ENCODE assay signal across 7 mouse cellular contexts in genomic region chr6:142878744-142879701, GRCm38 (mm10).
DNase-seq lines count a peak whose midpoint lies in the region; ATAC-seq and TF ChIP-seq lines count a peak whose summit lies in the region.

No protein-coding gene starts in this region.

- H3K9ac ChIP-seq in heart, embryonic 16.5 days (ENCODE audit: low read length): peak overlapping the region; percentile 42; the same call in 1 of the 2 replicates
- H3K9ac ChIP-seq in midbrain, postnatal 0 days (replicated peaks; ENCODE audit: low read length, poor library complexity, severe bottlenecking): no peak overlapping the region

- peak overlapping the region; percentile 23; the same call in 1 of the 2 replicates for H3K4me3 ChIP-seq in heart, embryonic 16.5 days (ENCODE audit: low read length)
- no peak overlapping the region for H3K4me3 ChIP-seq in midbrain, postnatal 0 days (ENCODE audit: low read depth, low read length)

- H3K4me1 ChIP-seq in heart, embryonic 16.5 days (ENCODE audit: control insufficient read depth, insufficient read depth, low read length): peaks cover 19% of the 10 kb centered on the region
- peaks cover 11% of the 10 kb centered on the region for H3K4me1 ChIP-seq in midbrain, postnatal 0 days (ENCODE audit: insufficient read depth, low read length)

- H3K4me2 ChIP-seq in heart, embryonic 16.5 days (ENCODE audit: low read depth, low read length): peak overlapping the region; percentile 60
- H3K4me2 ChIP-seq in midbrain, postnatal 0 days (ENCODE audit: low read depth, low read length, poor library complexity, severe bottlenecking): no peak overlapping the region

- ATAC-seq in heart, embryonic 16.5 days (replicated peaks; ENCODE audit: extremely low read depth, insufficient read depth, low FRiP score): peak; percentile 61
- no peak for ATAC-seq in midbrain, postnatal 0 days (ENCODE audit: low FRiP score)

- WGBS in heart, embryonic 16.5 days: 10% methylated on average over 15 of the region's 15 CpGs
- WGBS in midbrain, postnatal 0 days: 53% methylated on average over 15 of the region's 15 CpGs

- no peak for TF ChIP-seq CTCF in midbrain, postnatal 0 days (IDR thresholded peaks at IDR 0.05)

- no peaks in the 10 kb centered on the region for H3K27me3 ChIP-seq in heart, embryonic 16.5 days (ENCODE audit: control insufficient read depth, insufficient read depth, low read length)
- H3K27me3 ChIP-seq in midbrain, postnatal 0 days (ENCODE audit: insufficient read depth, low read length): no peaks in the 10 kb centered on the region

- peak; percentile 14 for DNase-seq in right cerebral cortex, adult 18-20 months
- no peak for DNase-seq in right cerebral cortex, adult 2 months (ENCODE audit: low spot score in 2 of 2)
- peak; percentile 64 to 71 for DNase-seq in cerebellum, postnatal 10 days
- peak; percentile 94 for DNase-seq in kidney, postnatal 36 days
- DNase-seq in midbrain, postnatal 0 days (ENCODE audit: low spot score): peak; percentile 47
- DNase-seq in layer of hippocampus, adult 18-20 months (ENCODE audit: low spot score in 2 of 2): no peak

- no peaks in the 10 kb centered on the region for H3K36me3 ChIP-seq in heart, embryonic 16.5 days (ENCODE audit: control insufficient read depth, insufficient read depth)
- no peaks in the 10 kb centered on the region for H3K36me3 ChIP-seq in midbrain, postnatal 0 days (ENCODE audit: insufficient read depth, low read length)

- 0 out of 2 replicates have a peak overlapping the region, but pooled peaks have one; percentile 20 for H3K27ac ChIP-seq in heart, embryonic 16.5 days (ENCODE audit: low read length)
- H3K27ac ChIP-seq in midbrain, postnatal 0 days (ENCODE audit: low read depth, low read length): no peak overlapping the region

- no peaks in the 10 kb centered on the region for H3K9me3 ChIP-seq in heart, embryonic 16.5 days (replicated peaks; ENCODE audit: control insufficient read depth, low read length)
- H3K9me3 ChIP-seq in midbrain, postnatal 0 days (ENCODE audit: low read length): no peaks in the 10 kb centered on the region

Comparison
In these comparisons a context has a peak if more than half of its experiments do, and no peak if none do; other contexts are left out.
1. DNase-seq: peak in right cerebral cortex, adult 18-20 months (single experiment), cerebellum, postnatal 10 days (2 of 2), kidney, postnatal 36 days (2 of 2) and midbrain, postnatal 0 days (single experiment); none in right cerebral cortex, adult 2 months (0 of 2) and layer of hippocampus, adult 18-20 months (0 of 2).